Mouse (Mus musculus) forebrain, embryonic 11.5 days (tissue): Measurements from ENCODE around the gene Relb. TPM values are rescaled to one million over a fixed set of nuclear protein-coding genes. Genes with fewer than 3 reads are reported as not detected.

Experiments
- ATAC-seq: fragments of 200-750 bp; cut with Nextera tagmentation; replicated peaks from 2 replicates; pipeline ENCODE4 v1.8.0; 2017; ENCODE audit warnings: moderate TSS enrichment; ENCODE audit not compliant: low FRiP score
- DNase-seq: peaks from one replicate; pipeline ENCODE4 v3.0.0-alpha.2; 2017; ENCODE audit warnings: low spot score
- H3K27ac ChIP-seq: fragments of 300-500 bp; sonication (generic); 2 replicates; pipeline ENCODE4 v1.5.1; 2014; ENCODE audit warnings: low read depth, low read length
- H3K27me3 ChIP-seq: fragments of 300-500 bp; sonication (generic); 2 replicates; pipeline ENCODE4 v1.6.1; 2014; ENCODE audit warnings: mild to moderate bottlenecking, low read length, mixed read lengths; ENCODE audit not compliant: control insufficient read depth, insufficient read depth
- H3K36me3 ChIP-seq: fragments of 300-500 bp; sonication (generic); 2 replicates; pipeline ENCODE4 v1.6.1; 2014; ENCODE audit warnings: mild to moderate bottlenecking, low read length, moderate library complexity, mixed read lengths; ENCODE audit not compliant: control insufficient read depth, insufficient read depth
- H3K4me1 ChIP-seq: fragments of 300-500 bp; sonication (generic); replicated peaks from 2 replicates; pipeline ENCODE4 v1.6.1; 2014; ENCODE audit warnings: low read length, mixed read lengths; ENCODE audit not compliant: control insufficient read depth, insufficient read depth
- H3K4me2 ChIP-seq: fragments of 300-500 bp; sonication (generic); 2 replicates; pipeline ENCODE4 v1.6.1; 2014; ENCODE audit warnings: low read depth, mild to moderate bottlenecking, low read length, moderate library complexity, mixed read lengths; ENCODE audit not compliant: severe bottlenecking
- H3K4me3 ChIP-seq: fragments of 300-500 bp; sonication (generic); 2 replicates; pipeline ENCODE4 v1.5.1; 2014; ENCODE audit warnings: low read depth, low read length
- H3K9ac ChIP-seq: fragments of 300-500 bp; sonication (generic); 2 replicates; pipeline ENCODE4 v1.6.1; 2014; ENCODE audit warnings: low read length
- H3K9me3 ChIP-seq: fragments of 300-500 bp; sonication (generic); 2 replicates; pipeline ENCODE4 v1.6.1; 2016; ENCODE audit warnings: low read length, mixed read lengths; ENCODE audit not compliant: control insufficient read depth
- WGBS: fragments of 180-500 bp; shearing (Covaris S2); extraction: QIAGEN DNeasy Blood & Tissue Kit; methylation state at CpG from one replicate; pipeline ENCODE4 v1.1.7; 2014; 5-methylcytosine and 5-hydroxymethylcytosine counted together
- polyA plus RNA-seq: library from polyadenylated mRNA; unstranded; fragments of >200 nt; fragmentation: Nextera tagmentation; extraction: Ambion mirVana; gene quantifications from 2 replicates; pipeline ENCODE4 v1.2.1, GENCODE M21; 2014

Gene Relb
- polyA plus RNA-seq, result 2.9 and 3.7 TPM in 2 replicates

DNA sequence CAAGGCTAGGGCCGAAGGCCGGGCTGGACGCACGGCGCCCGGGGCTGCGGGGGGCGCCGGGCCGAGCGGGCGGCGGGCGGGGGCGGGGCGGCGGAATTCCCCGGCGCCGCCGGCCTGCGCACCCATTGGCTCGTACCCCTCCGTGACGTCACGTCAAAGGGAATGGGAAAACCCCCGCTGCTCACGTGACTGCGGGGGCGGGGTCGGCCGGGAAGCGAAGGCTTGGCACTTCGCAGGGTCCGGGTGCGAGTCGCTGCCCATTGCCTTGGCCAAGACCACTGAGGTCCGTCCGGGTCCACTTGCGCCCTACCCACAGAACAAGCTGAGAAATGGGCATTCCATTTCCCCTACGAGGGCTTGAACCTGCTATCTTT lies at the start of gene Relb:
Gene Relb (minus strand): TSS at position 78 of the 374 bp plus-strand sequence.
- Histone ChIP-seq H3K27me3 (no peaks in the 10 kb centered on the region), H3K4me2 (peak within 1 kb of the TSS; percentile 97), H3K27ac (peak within 1 kb of the TSS; percentile 55; the same call in 1 of the 2 replicates), H3K4me1 (no peaks in the 10 kb centered on the region), H3K36me3 (peaks cover 2% of the 10 kb centered on the region; the same call in 1 of the 2 replicates), H3K9me3 (no peaks in the 10 kb centered on the region), H3K4me3 (peak within 1 kb of the TSS; percentile 62), H3K9ac (peak within 1 kb of the TSS; percentile 24)
- ATAC-seq (peak; percentile 72), DNase-seq (peak; percentile 94)
- WGBS, result under 1% methylated on average over 36 of the region's 41 CpGs

DNA sequence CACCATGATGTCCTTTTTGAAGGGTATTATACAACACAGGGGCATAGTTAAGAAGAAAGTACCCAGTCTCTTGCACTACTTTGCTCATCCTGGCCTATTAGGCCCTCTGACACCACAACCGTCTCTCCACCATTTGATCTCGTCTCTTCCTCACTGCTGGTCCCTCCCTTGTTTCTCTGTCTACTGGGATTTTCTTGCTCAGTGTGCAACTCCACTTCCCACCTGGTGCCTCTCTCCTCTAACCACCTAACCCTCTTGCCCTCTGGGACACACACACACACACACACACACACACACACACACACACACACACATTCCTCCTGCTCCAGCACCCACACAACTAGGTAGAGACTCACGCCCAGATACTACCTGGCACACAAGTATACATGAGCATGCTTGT lies 49.7 kb upstream of the Relb start:
- H3K36me3 ChIP-seq, result no peaks in the 10 kb centered on the region
- H3K4me3 ChIP-seq, result no peak overlapping the region
- DNase-seq, result no peak
- no peaks in the 10 kb centered on the region for H3K27me3 ChIP-seq
- 93% methylated on average over 3 of the region's 3 CpGs for WGBS
- H3K9ac ChIP-seq, result no peak overlapping the region
- H3K4me1 ChIP-seq, result no peaks in the 10 kb centered on the region
- H3K27ac ChIP-seq, result no peak overlapping the region
- no peak overlapping the region for H3K4me2 ChIP-seq
- no peaks in the 10 kb centered on the region for H3K9me3 ChIP-seq
- no peak for ATAC-seq

DNA sequence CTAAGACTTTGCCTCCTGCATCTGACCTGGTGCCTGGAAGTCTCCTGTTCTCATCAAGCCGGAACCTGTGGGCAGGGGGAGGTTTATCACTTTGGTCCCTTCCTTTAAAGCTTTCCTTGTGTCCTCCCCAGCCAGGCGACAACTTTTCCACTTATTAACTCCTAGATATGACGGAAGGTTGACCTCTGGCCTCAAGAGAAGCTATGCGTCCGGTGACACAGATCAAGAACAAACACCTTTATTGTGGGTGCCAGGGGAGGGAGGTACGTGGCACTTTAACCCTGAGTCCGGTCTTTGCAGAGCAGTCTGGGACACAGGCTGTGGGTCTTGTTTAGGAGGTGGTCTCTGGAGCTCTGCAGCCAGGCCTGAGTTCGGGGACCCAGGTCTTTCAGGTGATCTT lies 48.6 kb upstream of the Relb start, which contains the start of gene Apoc2:
Gene Apoc2 (minus strand): TSS at position 70 of the 400 bp plus-strand sequence.
- Histone ChIP-seq H3K4me3 (no peak within 1 kb of the TSS), H3K4me1 (no peaks in the 10 kb centered on the region), H3K27me3 (no peaks in the 10 kb centered on the region), H3K27ac (no peak within 1 kb of the TSS), H3K4me2 (no peak within 1 kb of the TSS), H3K9ac (no peak within 1 kb of the TSS), H3K9me3 (no peaks in the 10 kb centered on the region), H3K36me3 (no peaks in the 10 kb centered on the region)
- 77% methylated on average over 8 of the region's 8 CpGs for WGBS
- ATAC-seq (no peak), DNase-seq (no peak)

DNA sequence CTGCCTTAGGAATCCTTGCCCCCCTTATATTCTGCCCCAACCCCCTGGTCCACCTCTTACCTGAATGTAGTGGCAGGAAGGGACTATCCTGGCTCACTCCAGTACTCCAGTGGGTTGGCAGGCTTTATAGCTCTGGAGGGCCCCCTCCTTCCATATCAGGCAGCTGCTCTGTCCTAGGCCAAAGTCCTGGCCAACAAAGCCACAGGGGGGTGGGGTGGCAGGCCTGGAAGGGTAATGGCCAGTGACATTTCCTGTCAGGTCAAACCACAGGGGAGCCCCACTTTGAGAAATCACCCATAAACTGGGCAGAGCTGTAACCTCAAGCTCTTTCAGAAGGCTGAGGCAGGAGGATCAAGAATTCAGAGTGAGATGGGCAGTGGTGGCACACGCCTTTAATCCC lies 47.4 kb upstream of the Relb start:
- no peaks in the 10 kb centered on the region for H3K36me3 ChIP-seq
- no peaks in the 10 kb centered on the region for H3K9me3 ChIP-seq
- ATAC-seq (no peak), DNase-seq (no peak)
- H3K27ac ChIP-seq, result no peak overlapping the region
- no peak overlapping the region for H3K9ac ChIP-seq
- WGBS, result 74% methylated on average over 1 of the region's 1 CpGs
- H3K27me3 ChIP-seq, result no peaks in the 10 kb centered on the region
- H3K4me1 ChIP-seq, result no peaks in the 10 kb centered on the region
- no peak overlapping the region for H3K4me3 ChIP-seq
- no peak overlapping the region for H3K4me2 ChIP-seq

DNA sequence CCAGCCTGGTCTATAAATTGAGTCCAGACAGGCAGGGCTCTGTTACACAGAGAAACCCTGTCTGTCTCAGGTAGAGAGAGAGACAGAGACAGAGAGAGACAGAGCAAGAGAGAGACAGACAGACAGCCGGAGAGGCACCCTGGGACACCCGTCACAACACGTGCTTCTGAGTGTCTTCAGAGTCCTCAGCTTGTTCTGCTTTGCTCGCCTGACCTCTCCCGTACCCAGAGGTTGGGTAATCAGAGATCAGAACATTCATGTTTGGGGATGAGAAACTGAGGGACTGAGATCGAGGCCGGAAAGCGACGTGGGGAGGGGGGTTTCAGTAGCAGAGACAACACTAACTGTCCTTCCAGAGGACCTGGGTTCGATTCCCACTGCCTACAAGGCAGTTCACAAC lies 46.6 kb upstream of the Relb start:
- 87% methylated on average over 10 of the region's 10 CpGs for WGBS
- Histone ChIP-seq H3K9me3 (no peaks in the 10 kb centered on the region), H3K36me3 (no peaks in the 10 kb centered on the region), H3K4me2 (no peak overlapping the region), H3K27ac (no peak overlapping the region), H3K4me1 (no peaks in the 10 kb centered on the region), H3K9ac (no peak overlapping the region), H3K4me3 (no peak overlapping the region), H3K27me3 (no peaks in the 10 kb centered on the region)
- no peak for DNase-seq
- ATAC-seq, result no peak

DNA sequence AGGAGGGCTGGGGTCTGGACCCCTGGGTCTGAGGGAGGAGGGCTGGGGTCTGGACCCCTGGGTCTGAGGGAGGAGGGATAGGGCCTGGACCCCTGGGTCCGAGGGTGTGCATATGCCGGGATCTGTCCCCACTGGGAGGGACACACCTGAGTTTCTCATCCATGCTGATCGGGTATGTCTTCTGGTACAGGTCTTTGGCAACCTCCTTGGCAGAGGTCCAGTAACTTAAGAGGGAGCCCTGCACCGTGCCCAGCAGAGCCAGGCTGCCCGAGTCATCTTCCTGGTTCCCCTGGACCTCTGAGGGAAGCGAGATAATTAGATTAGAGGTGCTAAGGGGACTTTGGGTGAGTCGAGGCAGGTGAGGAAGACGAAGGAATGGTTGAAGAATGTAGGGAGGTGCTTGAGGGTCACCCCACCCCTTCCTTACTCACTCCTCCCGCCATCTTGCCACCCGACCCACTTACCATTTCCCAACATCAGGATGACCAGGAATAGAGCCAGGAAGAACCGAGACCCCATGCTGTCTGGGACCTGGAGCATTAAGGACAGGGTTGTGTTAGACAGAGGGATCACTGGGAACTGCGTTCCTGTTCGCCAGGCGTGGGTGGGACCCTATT lies 44.0 kb upstream of the Relb start:
- Histone ChIP-seq H3K4me1 (no peaks in the 10 kb centered on the region), H3K36me3 (no peaks in the 10 kb centered on the region), H3K4me3 (no peak overlapping the region), H3K27ac (no peak overlapping the region), H3K9ac (no peak overlapping the region), H3K27me3 (no peaks in the 10 kb centered on the region), H3K9me3 (no peaks in the 10 kb centered on the region), H3K4me2 (no peak overlapping the region)
- WGBS, result 70% methylated on average over 14 of the region's 14 CpGs
- DNase-seq (no peak), ATAC-seq (no peak)

DNA sequence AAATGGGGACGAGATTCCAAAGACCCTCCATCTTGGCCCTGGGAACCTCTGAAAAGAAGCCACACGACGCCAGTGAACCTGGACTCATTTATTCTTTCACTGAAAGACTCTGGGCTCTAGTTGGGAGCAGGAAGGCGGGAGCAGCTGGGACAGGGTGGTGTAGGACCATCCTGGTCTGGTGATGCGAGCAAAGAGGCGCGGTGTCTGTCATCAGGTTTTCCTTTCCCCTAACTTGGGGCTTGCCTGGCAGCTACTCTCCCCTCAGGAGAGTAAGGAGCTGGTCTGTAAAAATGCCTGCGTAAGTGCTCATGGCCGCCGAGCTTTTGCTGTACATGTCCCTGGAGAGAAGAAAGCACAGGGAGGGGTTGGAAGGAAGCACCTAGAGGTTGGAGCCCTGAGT lies 42.3 kb upstream of the Relb start:
- ATAC-seq (no peak), DNase-seq (no peak)
- Histone ChIP-seq H3K27ac (no peak overlapping the region), H3K4me1 (no peaks in the 10 kb centered on the region), H3K27me3 (no peaks in the 10 kb centered on the region), H3K36me3 (no peaks in the 10 kb centered on the region), H3K4me3 (no peak overlapping the region), H3K9me3 (no peaks in the 10 kb centered on the region), H3K4me2 (no peak overlapping the region), H3K9ac (no peak overlapping the region)
- WGBS, result 79% methylated on average over 10 of the region's 10 CpGs

DNA sequence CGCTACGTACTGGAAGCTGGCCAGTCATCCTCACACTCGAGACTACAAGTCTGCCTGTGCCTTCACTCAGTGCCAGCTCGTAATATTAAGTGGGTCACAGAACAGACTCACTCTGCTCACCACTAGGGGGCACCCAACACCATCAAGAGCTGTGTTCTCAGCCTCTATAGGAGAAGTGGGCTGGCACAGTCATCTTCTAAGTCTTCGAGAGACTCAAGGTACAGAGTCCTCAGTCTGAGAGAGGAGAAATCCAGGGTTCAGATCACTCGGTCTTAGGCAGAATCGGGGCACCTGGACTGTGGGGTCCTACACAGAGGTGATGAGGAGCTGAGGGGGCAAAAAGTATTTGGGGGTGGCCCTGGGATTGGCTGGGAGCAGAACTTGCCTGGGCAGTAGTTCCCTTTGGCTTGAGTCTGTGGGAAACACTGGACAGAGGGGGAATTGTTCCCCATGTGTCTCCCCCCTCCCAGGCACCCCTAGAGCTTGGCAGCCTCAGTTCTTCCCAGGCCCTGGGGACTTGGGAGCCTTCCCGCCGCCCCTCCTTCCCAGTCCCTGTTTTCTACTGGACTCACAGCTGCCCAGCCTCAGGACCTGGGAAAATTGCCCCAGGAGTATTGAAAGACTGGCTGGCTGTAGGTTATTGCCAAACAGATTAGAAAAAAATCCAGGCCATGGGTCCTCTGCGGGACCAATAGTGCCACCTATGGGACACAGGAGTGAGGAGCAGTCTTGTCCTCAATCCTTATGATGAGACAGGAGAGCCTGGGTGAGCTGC lies 39.9 kb upstream of the Relb start:
- no peaks in the 10 kb centered on the region for H3K27me3 ChIP-seq
- H3K4me3 ChIP-seq, result no peak overlapping the region
- 0 out of 2 replicates have a peak, but pooled peaks cover under 1% of the 10 kb centered on the region for H3K4me1 ChIP-seq
- DNase-seq (peak; percentile 92), ATAC-seq (peak; percentile 73)
- H3K4me2 ChIP-seq, result peak overlapping the region; percentile 29; the same call in 1 of the 2 replicates
- no peaks in the 10 kb centered on the region for H3K36me3 ChIP-seq
- no peak overlapping the region for H3K27ac ChIP-seq
- H3K9ac ChIP-seq, result peak overlapping the region; percentile 24; the same call in 1 of the 2 replicates
- 10% methylated on average over 10 of the region's 10 CpGs for WGBS
- no peaks in the 10 kb centered on the region for H3K9me3 ChIP-seq
